Mouse (Mus musculus): ENCODE measurements around the gene Trpv5. TPM values are rescaled to one million over a fixed set of nuclear protein-coding genes. Genes with fewer than 3 reads are reported as not detected.

Trpv5 gene
- not detected in 2 replicates for polyA plus RNA-seq (2012; ENCODE audit: insufficient read depth, insufficient read length, low replicate concordance, missing spikeins)

DNA sequence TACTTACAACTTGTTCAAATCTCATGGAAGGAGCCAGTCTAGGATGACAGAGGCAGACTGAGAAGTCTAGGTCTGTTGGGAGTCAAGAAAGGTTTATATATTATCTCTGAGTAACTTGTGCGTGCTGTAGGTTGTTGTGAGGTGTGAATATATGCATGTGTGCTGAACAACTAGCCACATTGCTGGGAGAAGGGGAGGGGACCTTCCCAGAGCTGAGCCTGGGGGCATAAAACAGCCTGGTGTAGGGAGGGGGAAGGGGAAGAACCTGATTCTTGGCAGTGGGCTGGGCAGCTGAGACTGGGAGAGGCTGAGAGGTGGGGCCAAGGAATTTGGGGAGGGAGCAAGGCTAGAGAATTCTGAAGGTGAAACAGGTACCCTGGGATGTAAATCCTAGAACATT, at the start of gene Trpv5:
Gene Trpv5, minus strand, starts transcription at position 101 of the 400 bp plus-strand sequence.
- Histone ChIP-seq H3K4me3 (ENCODE audit: insufficient read depth, low read depth, low read length) (no peak within 1 kb of the TSS), H3K27ac (ENCODE audit: insufficient read depth, low read depth, low read length) (no peak within 1 kb of the TSS), H3K4me1 (ENCODE audit: control insufficient read depth, insufficient read depth, low read length) (no peaks in the 10 kb centered on the region)
- TF ChIP-seq POLR2A (IDR thresholded peaks at IDR 0.05; ENCODE audit: insufficient read depth, low read depth, low read length) (no peak), CTCF (IDR thresholded peaks at IDR 0.05; ENCODE audit: insufficient read depth, low read depth, low read length) (no peak)
- 78% methylated on average over 1 of the region's 1 CpGs for WGBS

DNA sequence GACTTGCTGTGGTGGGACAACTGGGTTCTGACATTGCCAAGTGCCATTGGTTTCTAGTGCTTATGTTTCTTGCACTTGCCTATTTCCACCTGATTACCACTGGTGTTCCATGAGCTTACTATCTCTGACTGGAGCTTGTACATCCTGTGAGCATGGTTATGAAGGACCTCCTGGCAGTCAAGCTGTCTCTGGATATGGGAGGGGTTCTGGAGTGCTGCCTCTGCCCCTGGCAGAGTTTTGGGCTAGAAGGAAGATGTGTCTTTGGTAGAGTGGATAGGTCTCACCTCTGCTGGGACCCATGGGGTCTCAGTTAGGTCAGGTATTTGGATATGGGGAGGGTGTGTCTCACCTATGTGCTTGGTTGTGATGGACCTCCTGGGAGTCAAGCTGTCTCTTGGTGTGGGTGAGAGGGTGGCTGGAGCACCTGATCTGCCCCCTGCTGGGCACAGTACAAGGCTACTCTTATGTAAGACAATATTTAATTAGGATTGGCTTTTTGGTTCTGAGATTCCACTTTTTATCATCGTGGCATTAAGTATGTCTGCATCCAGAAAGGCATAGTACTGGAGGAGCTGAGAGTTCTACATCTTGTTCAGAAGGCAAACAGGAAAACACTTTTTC, 47.5 kb upstream of the Trpv5 start:
- no peak overlapping the region for H3K27ac ChIP-seq (ENCODE audit: insufficient read depth, low read depth, low read length)
- no peaks in the 10 kb centered on the region for H3K4me1 ChIP-seq (ENCODE audit: control insufficient read depth, insufficient read depth, low read length)
- TF ChIP-seq POLR2A (IDR thresholded peaks at IDR 0.05; ENCODE audit: insufficient read depth, low read depth, low read length) = no peak
- TF ChIP-seq CTCF (IDR thresholded peaks at IDR 0.05; ENCODE audit: insufficient read depth, low read depth, low read length) = no peak
- H3K4me3 ChIP-seq (ENCODE audit: insufficient read depth, low read depth, low read length) = no peak overlapping the region
- 81% methylated on average over 1 of the region's 1 CpGs for WGBS

DNA sequence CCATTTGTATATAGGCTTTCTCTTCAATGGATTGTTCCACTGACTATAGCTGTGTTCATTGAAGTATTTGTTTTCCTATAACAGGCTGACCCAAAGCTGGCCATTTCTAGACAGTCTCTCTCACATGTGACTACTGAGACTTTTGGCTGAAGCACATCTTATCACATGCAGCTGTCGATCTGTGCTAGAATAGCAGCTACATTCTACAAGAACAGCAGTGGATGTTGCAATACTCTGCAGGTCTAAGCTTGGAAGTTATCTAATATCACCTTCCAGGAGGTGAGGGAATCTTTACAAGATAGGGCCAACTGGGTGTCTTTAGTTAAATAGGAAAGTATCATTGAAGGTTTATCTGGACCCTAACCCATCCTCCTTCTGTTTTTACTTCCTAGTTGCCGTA, 40.9 kb upstream of the Trpv5 start:
- H3K4me1 ChIP-seq (ENCODE audit: control insufficient read depth, insufficient read depth, low read length) = no peaks in the 10 kb centered on the region
- no peak overlapping the region for H3K27ac ChIP-seq (ENCODE audit: insufficient read depth, low read depth, low read length)
- H3K4me3 ChIP-seq (ENCODE audit: insufficient read depth, low read depth, low read length) = no peak overlapping the region
- TF ChIP-seq CTCF (IDR thresholded peaks at IDR 0.05; ENCODE audit: insufficient read depth, low read depth, low read length) = no peak
- no peak for TF ChIP-seq POLR2A (IDR thresholded peaks at IDR 0.05; ENCODE audit: insufficient read depth, low read depth, low read length)
- 87% methylated on average over 2 of the region's 2 CpGs for WGBS

DNA sequence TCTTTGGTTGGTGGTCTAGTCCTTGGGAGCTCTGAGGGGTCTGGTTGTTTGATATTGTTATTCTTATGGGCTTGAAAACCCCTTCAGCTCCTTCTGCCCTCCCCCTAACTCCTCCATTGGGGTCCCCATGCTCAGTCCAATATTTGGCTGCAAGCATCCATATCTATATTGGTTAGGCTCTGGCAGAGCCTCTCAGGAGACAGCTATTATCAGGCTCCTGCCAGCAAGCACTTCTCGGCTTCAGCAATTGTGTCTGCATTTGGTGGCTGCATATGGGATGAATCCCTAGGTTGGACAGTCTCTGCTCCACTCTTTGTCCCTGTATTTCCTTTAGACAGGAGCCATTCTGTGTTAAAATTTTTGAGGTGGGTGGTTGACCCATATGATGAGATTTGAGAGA, 29.7 kb upstream of the Trpv5 start:
- Histone ChIP-seq H3K4me3 (ENCODE audit: insufficient read depth, low read depth, low read length) (no peak overlapping the region), H3K27ac (ENCODE audit: insufficient read depth, low read depth, low read length) (no peak overlapping the region), H3K4me1 (ENCODE audit: control insufficient read depth, insufficient read depth, low read length) (no peaks in the 10 kb centered on the region)
- TF ChIP-seq POLR2A (IDR thresholded peaks at IDR 0.05; ENCODE audit: insufficient read depth, low read depth, low read length) (no peak), CTCF (IDR thresholded peaks at IDR 0.05; ENCODE audit: insufficient read depth, low read depth, low read length) (no peak)
- 77% methylated on average over 1 of the region's 1 CpGs for WGBS

DNA sequence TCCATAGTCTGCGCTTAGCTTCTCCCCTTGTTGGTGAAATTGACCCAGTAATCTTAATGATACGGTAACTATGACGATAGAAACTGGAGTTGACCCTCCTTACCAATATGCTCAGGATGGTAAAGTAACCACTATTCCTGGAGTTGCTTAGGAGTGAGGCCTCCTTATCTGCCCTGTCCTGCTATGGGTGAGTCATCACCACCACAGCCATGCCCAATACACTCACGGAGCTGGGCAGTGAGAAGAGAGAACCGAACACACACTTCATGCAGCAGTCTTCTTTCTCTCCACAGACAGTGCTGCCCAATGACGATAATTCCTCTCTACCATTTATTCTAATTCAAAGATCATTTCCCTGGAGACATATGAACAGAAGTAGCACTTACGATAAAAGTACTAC, 25.7 kb upstream of the Trpv5 start:
- TF ChIP-seq CTCF (IDR thresholded peaks at IDR 0.05; ENCODE audit: insufficient read depth, low read depth, low read length) (no peak), POLR2A (IDR thresholded peaks at IDR 0.05; ENCODE audit: insufficient read depth, low read depth, low read length) (no peak)
- Histone ChIP-seq H3K4me1 (ENCODE audit: control insufficient read depth, insufficient read depth, low read length) (no peaks in the 10 kb centered on the region), H3K27ac (ENCODE audit: insufficient read depth, low read depth, low read length) (no peak overlapping the region), H3K4me3 (ENCODE audit: insufficient read depth, low read depth, low read length) (no peak overlapping the region)
- WGBS = 92% methylated on average over 7 of the region's 7 CpGs

DNA sequence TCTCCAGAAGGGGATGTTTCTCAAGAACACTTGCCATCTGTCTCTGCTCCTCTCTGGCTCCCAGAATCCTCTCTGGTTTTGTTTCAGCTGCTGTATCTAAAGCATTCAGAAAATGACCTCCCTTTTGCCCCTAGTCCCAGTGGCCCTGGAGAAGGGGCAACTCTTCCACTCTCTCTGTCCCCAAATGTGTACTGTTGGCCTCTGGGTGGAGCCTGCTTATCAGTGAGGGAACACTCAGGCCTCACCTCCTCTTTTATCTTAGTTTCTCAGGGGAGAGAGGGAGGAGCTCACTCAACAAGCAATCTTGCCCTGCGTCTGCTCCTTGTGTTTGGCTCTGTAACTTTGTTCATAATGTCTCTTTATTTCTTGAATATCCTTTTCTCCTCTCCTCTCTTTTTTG, 23.6 kb upstream of the Trpv5 start, which contains the start of gene Kel:
Gene Kel, minus strand, starts transcription at position 217 of the 400 bp plus-strand sequence.
- 59% methylated on average over 1 of the region's 1 CpGs for WGBS
- no peak within 1 kb of the TSS for H3K27ac ChIP-seq (ENCODE audit: insufficient read depth, low read depth, low read length)
- no peak within 1 kb of the TSS for H3K4me3 ChIP-seq (ENCODE audit: insufficient read depth, low read depth, low read length)
- H3K4me1 ChIP-seq (ENCODE audit: control insufficient read depth, insufficient read depth, low read length) = no peaks in the 10 kb centered on the region
- no peak for TF ChIP-seq POLR2A (IDR thresholded peaks at IDR 0.05; ENCODE audit: insufficient read depth, low read depth, low read length)
- TF ChIP-seq CTCF (IDR thresholded peaks at IDR 0.05; ENCODE audit: insufficient read depth, low read depth, low read length) = no peak

DNA sequence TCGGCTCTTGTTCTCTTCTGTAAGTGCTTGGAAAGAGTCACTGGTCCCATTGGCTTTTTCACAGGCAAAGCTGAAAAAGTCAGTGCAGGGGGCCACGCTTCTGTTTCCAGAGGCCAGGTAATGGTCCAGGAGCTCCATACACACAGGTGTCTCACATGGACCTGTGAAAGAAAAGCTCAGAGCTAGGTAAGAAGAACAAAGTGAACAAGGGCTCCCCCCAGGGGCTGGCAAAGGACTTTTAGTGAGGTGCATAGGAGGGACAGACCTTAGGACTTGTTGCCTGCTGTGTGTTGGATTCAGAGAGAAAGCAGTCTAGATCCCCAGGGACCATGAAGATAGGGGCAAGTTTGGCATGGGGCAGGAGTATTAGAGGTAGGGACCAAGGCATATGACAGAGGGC, 22.4 kb upstream of the Trpv5 start:
- Histone ChIP-seq H3K27ac (ENCODE audit: insufficient read depth, low read depth, low read length) (no peak overlapping the region), H3K4me1 (ENCODE audit: control insufficient read depth, insufficient read depth, low read length) (no peaks in the 10 kb centered on the region), H3K4me3 (ENCODE audit: insufficient read depth, low read depth, low read length) (no peak overlapping the region)
- no peak for TF ChIP-seq POLR2A (IDR thresholded peaks at IDR 0.05; ENCODE audit: insufficient read depth, low read depth, low read length)
- TF ChIP-seq CTCF (IDR thresholded peaks at IDR 0.05; ENCODE audit: insufficient read depth, low read depth, low read length) = no peak
- 81% methylated on average over 2 of the region's 2 CpGs for WGBS

DNA sequence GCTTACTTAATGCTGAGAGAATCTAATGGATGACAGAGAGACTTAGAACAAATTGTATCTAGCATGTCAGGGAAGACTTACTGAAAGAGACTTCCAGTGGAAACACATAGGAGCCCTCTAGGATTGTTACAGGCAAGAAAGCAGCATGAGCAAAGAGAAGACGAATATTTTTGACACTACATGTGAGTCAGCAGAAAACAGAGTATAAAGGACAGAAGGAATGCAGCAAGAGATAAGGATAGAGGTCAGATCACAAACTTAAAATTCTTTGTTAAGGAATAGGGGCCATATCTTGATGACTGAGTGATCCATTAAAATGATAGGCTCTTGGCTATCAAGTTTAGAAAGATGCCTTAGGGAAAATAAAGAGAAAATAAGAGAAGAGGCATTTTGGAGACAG, 20.7 kb upstream of the Trpv5 start:
- no peak overlapping the region for H3K27ac ChIP-seq (ENCODE audit: insufficient read depth, low read depth, low read length)
- H3K4me3 ChIP-seq (ENCODE audit: insufficient read depth, low read depth, low read length) = no peak overlapping the region
- WGBS = 87% methylated on average over 1 of the region's 1 CpGs
- TF ChIP-seq POLR2A (IDR thresholded peaks at IDR 0.05; ENCODE audit: insufficient read depth, low read depth, low read length) = no peak
- no peak for TF ChIP-seq CTCF (IDR thresholded peaks at IDR 0.05; ENCODE audit: insufficient read depth, low read depth, low read length)
- H3K4me1 ChIP-seq (ENCODE audit: control insufficient read depth, insufficient read depth, low read length) = no peaks in the 10 kb centered on the region

DNA sequence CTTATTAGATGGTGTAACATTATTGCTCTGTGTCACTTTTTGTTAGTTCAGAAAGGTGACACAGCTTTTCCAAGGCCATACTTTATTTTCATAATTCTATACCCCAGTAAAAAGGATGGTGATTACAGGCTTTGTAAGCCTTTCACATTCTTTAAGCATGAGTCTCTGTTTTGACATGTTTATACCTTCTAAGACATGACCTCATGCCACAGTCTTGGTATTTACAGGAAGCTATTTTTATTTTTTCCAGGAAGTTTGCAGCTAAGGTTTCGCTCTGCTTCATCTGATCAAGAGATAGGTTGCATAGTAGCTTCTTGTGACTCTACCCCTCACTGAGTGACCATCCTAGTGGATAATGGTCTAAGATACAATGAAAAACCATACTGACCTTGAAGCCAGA, 13.8 kb upstream of the Trpv5 start:
- Histone ChIP-seq H3K4me1 (ENCODE audit: control insufficient read depth, insufficient read depth, low read length) (no peaks in the 10 kb centered on the region), H3K27ac (ENCODE audit: insufficient read depth, low read depth, low read length) (no peak overlapping the region), H3K4me3 (ENCODE audit: insufficient read depth, low read depth, low read length) (no peak overlapping the region)
- TF ChIP-seq CTCF (IDR thresholded peaks at IDR 0.05; ENCODE audit: insufficient read depth, low read depth, low read length) (no peak), POLR2A (IDR thresholded peaks at IDR 0.05; ENCODE audit: insufficient read depth, low read depth, low read length) (no peak)
- WGBS = 88% methylated on average over 1 of the region's 1 CpGs

All from olfactory bulb, adult 2 months (tissue).